ENCODE assay signal across 22 mouse cellular contexts in the genomic region with DNA sequence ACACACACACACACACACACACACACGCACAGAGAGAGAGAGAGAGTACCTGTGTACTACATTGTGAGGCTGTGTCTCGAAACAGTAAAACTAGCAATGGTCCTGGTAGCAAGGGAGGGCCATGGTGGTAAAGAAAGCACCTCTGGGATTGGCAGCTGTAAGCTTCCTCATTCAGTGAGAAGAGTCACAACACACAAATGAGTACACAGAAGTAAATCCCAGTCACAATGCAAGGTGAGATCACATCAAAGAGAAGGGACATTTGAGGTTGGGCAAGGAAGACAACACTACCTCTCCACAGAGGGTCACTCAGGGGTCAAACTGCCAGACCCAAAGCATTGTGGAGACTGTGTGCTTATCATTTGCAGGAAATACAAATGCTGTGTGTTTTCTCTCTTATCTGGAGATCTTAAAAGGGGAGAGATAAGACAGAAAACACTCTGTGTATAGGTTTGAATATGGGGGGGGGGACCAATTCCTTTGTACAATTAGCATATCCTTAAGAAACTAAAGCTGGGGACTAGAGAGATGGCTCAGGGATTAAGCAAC. TPM values are rescaled to one million over a fixed set of nuclear protein-coding genes. Genes with fewer than 3 reads are reported as not detected.
"Had no signal": no experiment of that assay in that cellular context is flagged by ENCODE, and none has a peak within 500 bp of the region (broad histone marks: within the 10 kb centered on the region; RNA-seq: fewer than 3 reads in every experiment).

No protein-coding gene starts in this region.

- H3K9ac ChIP-seq: liver, embryonic 15.5 days; lung, embryonic 14.5 days; midbrain, embryonic 12.5 days; neural tube, embryonic 13.5 days; stomach, embryonic 15.5 days had no signal

- ATAC-seq: midbrain, embryonic 16.5 days had no signal

- DNase-seq: kidney, postnatal 10 days; lung, embryonic 14.5 days; lung, postnatal 10 days; lung, postnatal 4 days; thymus, adult 2 months; thymus, postnatal 25 days had no signal

- H3K4me1 ChIP-seq: stomach, embryonic 15.5 days had no signal

- H3K4me3 ChIP-seq: limb, embryonic 10.5 days; liver, embryonic 15.5 days; midbrain, embryonic 12.5 days; neural tube, embryonic 13.5 days; stomach, embryonic 15.5 days had no signal

- H3K27me3 ChIP-seq: liver, embryonic 15.5 days; midbrain, embryonic 12.5 days; neural tube, embryonic 13.5 days; stomach, embryonic 15.5 days had no signal

- H3K4me2 ChIP-seq: liver, embryonic 11.5 days; liver, embryonic 15.5 days; lung, embryonic 14.5 days; midbrain, embryonic 12.5 days; neural tube, embryonic 13.5 days; stomach, embryonic 15.5 days had no signal

- H3K9me3 ChIP-seq: limb, embryonic 10.5 days; liver, embryonic 15.5 days; midbrain, embryonic 12.5 days; neural tube, embryonic 13.5 days; stomach, embryonic 15.5 days had no signal

- H3K36me3 ChIP-seq: limb, embryonic 10.5 days; liver, embryonic 15.5 days; midbrain, embryonic 12.5 days; neural tube, embryonic 13.5 days; stomach, embryonic 15.5 days had no signal

- H3K27ac ChIP-seq: limb, embryonic 10.5 days; liver, embryonic 15.5 days; midbrain, embryonic 12.5 days; neural tube, embryonic 13.5 days; stomach, embryonic 15.5 days had no signal

RNA-seq across cellular contexts. Expression of a gene that starts 9.4 kb away (rescaled TPM):
- total RNA-seq: layer of hippocampus, adult 8-10 months; left cerebral cortex, adult 18-20 months; megakaryocyte-erythroid progenitor cell, adult 5-6 weeks had no signal
- polyA plus RNA-seq: kidney, embryonic 14.5 days; limb, embryonic 10.5 days; limb, embryonic 14.5 days; liver, embryonic 11.5 days; liver, embryonic 15.5 days; lung, embryonic 14.5 days; midbrain, embryonic 12.5 days; midbrain, embryonic 16.5 days; neural tube, embryonic 13.5 days; testis, adult 2 months; urinary bladder, adult 2 months had no signal

RNA-seq across cellular contexts. Expression of a gene that starts 14.8 kb away (rescaled TPM):
- total RNA-seq: layer of hippocampus, adult 8-10 months; layer of hippocampus, postnatal 14 days; left cerebral cortex, adult 18-20 months; left cerebral cortex, postnatal 14 days had no signal
- polyA plus RNA-seq: kidney, embryonic 14.5 days; limb, embryonic 10.5 days; liver, embryonic 11.5 days; liver, embryonic 15.5 days; lung, embryonic 14.5 days; midbrain, embryonic 12.5 days; midbrain, embryonic 16.5 days; neural tube, embryonic 13.5 days; urinary bladder, adult 2 months had no signal

RNA-seq across cellular contexts. Expression of a gene that starts 23.0 kb away (rescaled TPM):
- total RNA-seq: layer of hippocampus, postnatal 14 days; left cerebral cortex, adult 18-20 months had no signal
- polyA plus RNA-seq: kidney, embryonic 14.5 days; limb, embryonic 10.5 days; midbrain, embryonic 12.5 days had no signal

RNA-seq across cellular contexts. Expression of a gene that starts 33.6 kb away (rescaled TPM):
- total RNA-seq: layer of hippocampus, postnatal 14 days; left cerebral cortex, postnatal 14 days had no signal
- polyA plus RNA-seq: limb, embryonic 10.5 days; midbrain, embryonic 12.5 days; midbrain, embryonic 16.5 days had no signal

RNA-seq across cellular contexts. Expression of a gene that starts 58.9 kb away (rescaled TPM):
- total RNA-seq: layer of hippocampus, adult 8-10 months; layer of hippocampus, postnatal 14 days; left cerebral cortex, adult 18-20 months; left cerebral cortex, postnatal 14 days; megakaryocyte-erythroid progenitor cell, adult 5-6 weeks had no signal
- polyA plus RNA-seq: kidney, embryonic 14.5 days; limb, embryonic 10.5 days; liver, embryonic 11.5 days; lung, embryonic 14.5 days; midbrain, embryonic 12.5 days; midbrain, embryonic 16.5 days; testis, adult 2 months had no signal
